Mouse (Mus musculus): ENCODE measurements at regions not wholly inside any gene's neighbourhood (a gene's known extent, or its start where the extent isn't known, plus 50 kb on each side); places are given as distances from the start of the nearest gene placed in this dataset.

DNA sequence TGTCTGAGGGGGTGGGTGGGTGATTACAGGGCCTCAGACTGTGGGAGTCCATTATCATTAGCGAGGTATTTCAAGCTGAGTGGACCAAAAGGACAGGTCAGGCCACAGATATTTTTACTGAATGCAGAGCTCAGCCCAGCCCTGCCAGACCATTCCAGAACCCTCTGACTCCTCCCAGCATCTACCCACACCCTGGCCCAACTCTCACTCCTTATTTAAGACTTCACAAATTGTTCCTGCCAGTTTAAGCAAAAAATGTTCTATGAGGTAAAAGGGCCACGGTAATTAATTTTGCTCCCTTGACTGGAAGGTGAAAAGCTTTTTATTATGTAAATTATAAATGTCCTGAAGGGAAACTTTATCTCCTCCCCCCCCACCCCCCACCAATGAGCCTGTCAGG lies 159.3 kb upstream of the 1700066M21Rik start:
- whole genome bisulfite sequencing = 11% methylated on average over 2 of the region's 2 CpGs
- peak; percentile 63 for ATAC-seq (ENCODE audit: low FRiP score)

DNA sequence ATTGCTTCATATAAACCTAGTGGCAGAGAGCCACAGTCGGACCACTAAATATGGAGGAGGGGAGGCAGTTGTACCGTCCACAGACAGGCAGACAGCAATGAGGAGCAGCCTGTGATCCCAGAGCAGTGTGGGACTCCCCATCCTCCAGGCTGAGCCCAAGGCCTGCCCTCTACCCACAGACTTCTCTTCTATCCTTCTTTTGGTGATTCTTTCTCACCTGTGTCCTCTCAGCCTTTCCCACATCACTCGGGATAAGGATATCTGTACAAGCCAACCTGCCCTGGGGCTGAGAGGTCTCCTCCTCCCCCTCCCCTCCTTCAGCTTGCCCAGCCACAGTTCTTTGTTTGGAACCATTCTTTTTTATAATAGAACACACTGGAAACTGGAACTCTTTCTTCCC lies 158.8 kb upstream of the 1700066M21Rik start:
- H3K9me3 ChIP-seq (replicated peaks) = no peaks in the 10 kb centered on the region
- peaks cover 21% of the 10 kb centered on the region for H3K4me1 ChIP-seq
- H3K4me3 ChIP-seq (replicated peaks) = no peak overlapping the region
- no peaks in the 10 kb centered on the region for H3K36me3 ChIP-seq
- H3K9ac ChIP-seq (replicated peaks) = no peak overlapping the region
- peak; percentile 58 for ATAC-seq (ENCODE audit: low FRiP score)
- H3K4me2 ChIP-seq = no peak overlapping the region
- H3K27me3 ChIP-seq (replicated peaks) = no peaks in the 10 kb centered on the region
- WGBS = 18% methylated on average over 3 of the region's 3 CpGs
- peak overlapping the region; percentile 15; the same call in 1 of the 2 replicates for H3K27ac ChIP-seq (replicated peaks)

More for the DNA sequence above, 159.3 kb upstream of the 1700066M21Rik start:
- Histone ChIP-seq H3K36me3 (no peaks in the 10 kb centered on the region), H3K9ac (replicated peaks) (no peak overlapping the region), H3K4me2 (no peak overlapping the region), H3K4me1 (peaks cover 26% of the 10 kb centered on the region), H3K4me3 (replicated peaks) (no peak overlapping the region), H3K9me3 (replicated peaks) (no peaks in the 10 kb centered on the region), H3K27me3 (replicated peaks) (no peaks in the 10 kb centered on the region), H3K27ac (replicated peaks) (0 out of 2 replicates have a peak overlapping the region, but pooled peaks have one; percentile 15)

DNA sequence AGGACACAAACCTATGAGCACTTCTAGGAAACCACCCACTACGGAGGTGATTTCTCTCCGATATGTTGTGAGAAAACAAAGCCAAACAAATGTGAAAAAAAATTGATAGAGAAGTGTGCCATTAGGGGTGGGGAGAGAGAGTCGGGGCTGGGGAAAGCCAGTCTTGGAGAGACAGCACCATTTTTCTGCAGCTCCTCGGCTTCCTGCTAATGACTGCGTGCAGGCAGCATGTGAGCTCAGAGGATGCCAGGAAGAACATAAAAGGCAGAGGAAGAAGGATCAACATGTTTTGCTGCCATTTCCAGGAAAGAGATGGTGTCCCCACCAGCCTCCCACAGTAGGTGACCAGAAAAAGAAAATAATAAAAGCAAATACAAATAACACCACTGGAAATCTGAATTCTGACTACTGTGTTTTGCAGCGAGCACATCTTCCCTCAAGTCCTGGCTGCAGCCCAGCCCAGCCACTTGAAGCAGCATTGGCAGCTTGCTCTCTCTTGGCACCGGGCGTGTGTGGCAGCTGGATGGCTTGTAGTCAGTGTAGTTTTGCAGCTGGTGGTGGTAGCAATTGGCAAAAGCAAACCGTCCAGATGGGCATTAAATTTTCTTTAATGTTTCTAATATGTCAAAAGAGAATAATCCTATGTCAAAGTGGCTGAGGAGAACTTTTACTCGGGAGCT lies 152.9 kb upstream of the 1700066M21Rik start:
- Histone ChIP-seq H3K9me3 (replicated peaks) (no peaks in the 10 kb centered on the region), H3K27ac (replicated peaks) (peak overlapping the region; percentile 63), H3K27me3 (replicated peaks) (no peaks in the 10 kb centered on the region), H3K36me3 (no peaks in the 10 kb centered on the region), H3K9ac (replicated peaks) (no peak overlapping the region), H3K4me2 (peak overlapping the region; percentile 35), H3K4me3 (replicated peaks) (no peak overlapping the region), H3K4me1 (peaks cover 5% of the 10 kb centered on the region; the same call in 1 of the 2 replicates)
- WGBS = 64% methylated on average over 10 of the region's 10 CpGs
- ATAC-seq (ENCODE audit: low FRiP score) = peak; percentile 85

DNA sequence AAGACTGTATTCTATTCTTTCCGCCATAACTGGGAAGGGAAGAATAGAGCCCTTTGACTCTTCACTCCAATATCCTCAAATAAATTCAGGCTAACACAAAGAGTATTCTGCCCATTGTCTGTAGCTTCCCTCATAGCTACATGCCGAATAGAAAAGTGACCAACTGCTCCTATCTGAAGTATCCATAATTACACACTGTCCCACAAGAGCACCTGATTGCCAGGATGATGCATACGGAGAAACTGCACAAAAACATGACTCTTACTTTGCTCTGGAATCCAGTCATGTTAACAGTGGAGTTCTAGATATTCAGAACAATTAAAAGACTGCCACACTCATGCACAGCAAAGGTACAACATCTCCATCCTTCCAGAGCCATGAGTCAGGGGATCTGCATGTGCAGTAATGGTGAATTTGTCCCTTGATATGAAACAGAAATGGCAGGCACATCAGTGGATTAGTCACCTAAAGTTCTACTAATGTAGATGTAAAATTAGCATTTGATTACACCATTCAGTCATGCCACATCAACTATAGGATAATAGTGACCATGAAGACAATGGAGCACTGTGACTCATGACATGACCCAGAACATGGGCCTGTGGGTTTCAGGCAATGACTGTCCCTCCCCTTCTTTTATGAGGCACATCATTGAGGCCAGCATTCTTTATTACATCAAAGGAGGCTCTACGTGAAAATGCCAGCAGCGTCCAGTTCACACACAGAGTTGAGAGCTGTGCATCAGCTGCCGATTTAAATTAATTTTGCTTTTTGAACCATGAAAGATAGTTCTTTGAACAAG lies 133.6 kb upstream of the 1700066M21Rik start:
- Histone ChIP-seq H3K27me3 (replicated peaks) (no peaks in the 10 kb centered on the region), H3K4me3 (replicated peaks) (no peak overlapping the region), H3K4me1 (no peaks in the 10 kb centered on the region), H3K4me2 (no peak overlapping the region), H3K27ac (replicated peaks) (no peak overlapping the region), H3K9ac (replicated peaks) (no peak overlapping the region), H3K9me3 (replicated peaks) (no peaks in the 10 kb centered on the region), H3K36me3 (no peaks in the 10 kb centered on the region)
- ATAC-seq (ENCODE audit: low FRiP score) = no peak
- 26% methylated on average over 6 of the region's 6 CpGs for WGBS

DNA sequence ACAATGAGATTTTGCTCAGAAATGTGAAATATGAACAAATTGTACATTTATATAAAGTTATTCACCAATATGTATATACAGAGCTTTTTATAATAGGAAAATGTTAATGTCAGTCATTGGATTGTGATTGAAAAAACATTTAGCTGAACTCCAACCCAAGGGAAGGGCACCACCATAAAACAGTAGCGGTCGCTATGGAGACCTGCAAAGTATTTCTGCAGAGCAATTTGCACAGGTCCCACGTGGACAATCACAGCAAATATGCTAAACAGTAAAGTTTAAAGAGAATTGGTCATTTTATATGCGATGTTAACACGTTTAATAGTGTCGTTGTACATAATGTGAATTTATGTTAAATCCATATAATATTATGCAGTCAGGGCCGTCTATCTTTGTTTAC lies 117.8 kb upstream of the 1700066M21Rik start:
- 21% methylated on average over 7 of the region's 7 CpGs for WGBS
- peak; percentile 55; the same call in 1 of the 2 replicates for ATAC-seq (ENCODE audit: low FRiP score)
- H3K4me3 ChIP-seq (replicated peaks) = no peak overlapping the region
- no peaks in the 10 kb centered on the region for H3K9me3 ChIP-seq (replicated peaks)
- no peaks in the 10 kb centered on the region for H3K36me3 ChIP-seq
- no peak overlapping the region for H3K9ac ChIP-seq (replicated peaks)
- no peaks in the 10 kb centered on the region for H3K4me1 ChIP-seq
- H3K4me2 ChIP-seq = no peak overlapping the region
- H3K27ac ChIP-seq (replicated peaks) = no peak overlapping the region
- peaks cover 6% of the 10 kb centered on the region; the same call in 1 of the 2 replicates for H3K27me3 ChIP-seq (replicated peaks)

DNA sequence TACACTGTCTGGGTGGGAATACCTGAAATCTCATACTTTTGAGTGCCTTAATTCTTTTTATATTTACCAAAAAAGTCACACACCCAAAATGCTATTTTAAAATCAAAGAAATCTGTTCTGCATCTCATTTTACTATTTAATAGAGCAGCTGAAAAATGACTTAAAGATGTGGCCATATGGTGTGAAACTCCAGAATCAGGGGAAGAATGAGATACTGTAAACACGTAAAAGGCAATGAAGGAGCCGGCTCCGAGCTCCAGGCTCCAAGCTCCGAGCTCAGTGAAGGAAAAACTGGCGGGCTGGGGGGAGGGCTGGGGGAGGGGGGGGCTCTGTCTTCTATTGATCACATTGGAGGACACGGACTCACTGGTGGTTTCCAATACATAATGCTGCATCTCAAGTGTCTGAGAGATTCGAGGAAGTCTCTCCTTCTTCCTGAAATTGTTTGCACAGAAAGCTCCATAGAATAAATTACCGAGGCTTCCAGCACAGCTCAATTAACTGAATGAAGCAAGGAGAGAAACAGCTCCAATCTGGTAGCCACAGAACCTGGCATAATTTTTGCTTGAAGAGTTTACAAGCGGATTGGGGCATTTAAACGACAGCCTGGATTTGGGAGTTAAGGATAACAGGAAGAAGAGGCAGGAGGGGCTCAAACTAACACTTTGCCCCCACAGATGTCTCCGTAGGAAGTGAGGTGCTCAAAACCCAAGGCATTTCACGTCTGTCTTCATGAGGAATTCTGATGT lies 112.2 kb upstream of the 1700066M21Rik start:
- peak overlapping the region; percentile 37 for H3K4me2 ChIP-seq
- no peaks in the 10 kb centered on the region for H3K9me3 ChIP-seq (replicated peaks)
- WGBS = 21% methylated on average over 12 of the region's 12 CpGs
- ATAC-seq (ENCODE audit: low FRiP score) = peak; percentile 36; the same call in 1 of the 2 replicates
- H3K9ac ChIP-seq (replicated peaks) = no peak overlapping the region
- H3K4me3 ChIP-seq (replicated peaks) = no peak overlapping the region
- peaks cover 6% of the 10 kb centered on the region; the same call in 1 of the 2 replicates for H3K4me1 ChIP-seq
- H3K27me3 ChIP-seq (replicated peaks) = peaks cover 9% of the 10 kb centered on the region
- no peaks in the 10 kb centered on the region for H3K36me3 ChIP-seq
- H3K27ac ChIP-seq (replicated peaks) = no peak overlapping the region

DNA sequence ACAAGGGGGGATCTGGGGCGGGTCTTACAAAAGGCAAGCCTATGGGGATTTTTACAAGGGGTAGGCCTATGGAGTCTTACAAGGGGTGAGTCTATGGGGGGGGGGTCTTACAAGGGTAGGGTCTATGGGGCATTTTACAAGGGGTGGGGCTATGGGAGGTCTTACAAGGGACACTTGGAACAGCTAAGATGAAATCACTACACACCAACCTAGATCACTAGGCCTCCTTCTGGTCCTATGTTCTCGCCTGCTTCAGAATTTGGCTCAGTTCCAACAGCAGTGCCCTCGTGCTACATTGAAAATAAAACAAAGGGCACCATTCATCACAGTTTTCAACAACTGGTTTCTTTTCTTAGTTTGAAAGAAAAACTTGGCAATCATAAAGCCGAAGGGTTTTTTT lies 110.7 kb upstream of the 1700066M21Rik start:
- H3K9ac ChIP-seq (replicated peaks) = no peak overlapping the region
- H3K36me3 ChIP-seq = no peaks in the 10 kb centered on the region
- 48% methylated on average over 4 of the region's 4 CpGs for WGBS
- no peak overlapping the region for H3K4me2 ChIP-seq
- 0 out of 2 replicates have a peak, but pooled peaks have one; percentile 23 for ATAC-seq (ENCODE audit: low FRiP score)
- no peaks in the 10 kb centered on the region for H3K9me3 ChIP-seq (replicated peaks)
- H3K4me1 ChIP-seq = peaks cover 6% of the 10 kb centered on the region; the same call in 1 of the 2 replicates
- no peak overlapping the region for H3K27ac ChIP-seq (replicated peaks)
- no peak overlapping the region for H3K4me3 ChIP-seq (replicated peaks)
- peaks cover 9% of the 10 kb centered on the region for H3K27me3 ChIP-seq (replicated peaks)

DNA sequence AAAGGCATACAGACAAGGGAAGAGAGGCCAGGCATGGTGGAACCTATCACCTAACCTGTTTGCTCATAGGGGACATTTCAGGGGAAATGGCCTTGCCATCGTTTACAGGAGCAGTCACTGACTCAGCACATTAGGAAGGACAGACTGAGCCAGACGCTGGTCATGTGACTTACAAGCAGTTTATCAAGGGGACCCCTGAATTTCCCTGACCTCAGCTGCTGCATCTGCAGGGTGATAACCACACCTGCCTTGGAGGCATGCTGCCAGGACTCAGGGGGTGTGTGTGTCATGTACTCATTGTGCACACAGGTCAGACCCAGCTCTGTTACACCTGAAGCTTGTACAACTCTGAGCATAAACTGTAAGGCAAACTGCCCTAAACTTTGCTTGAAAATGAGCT lies 109.6 kb upstream of the 1700066M21Rik start:
- Histone ChIP-seq H3K27me3 (replicated peaks) (peaks cover 9% of the 10 kb centered on the region), H3K36me3 (no peaks in the 10 kb centered on the region), H3K9me3 (replicated peaks) (no peaks in the 10 kb centered on the region), H3K4me3 (replicated peaks) (no peak overlapping the region), H3K9ac (replicated peaks) (no peak overlapping the region), H3K4me1 (peaks cover 6% of the 10 kb centered on the region; the same call in 1 of the 2 replicates), H3K27ac (replicated peaks) (no peak overlapping the region), H3K4me2 (no peak overlapping the region)
- no peak for ATAC-seq (ENCODE audit: low FRiP score)
- WGBS = 61% methylated on average over 2 of the region's 2 CpGs

DNA sequence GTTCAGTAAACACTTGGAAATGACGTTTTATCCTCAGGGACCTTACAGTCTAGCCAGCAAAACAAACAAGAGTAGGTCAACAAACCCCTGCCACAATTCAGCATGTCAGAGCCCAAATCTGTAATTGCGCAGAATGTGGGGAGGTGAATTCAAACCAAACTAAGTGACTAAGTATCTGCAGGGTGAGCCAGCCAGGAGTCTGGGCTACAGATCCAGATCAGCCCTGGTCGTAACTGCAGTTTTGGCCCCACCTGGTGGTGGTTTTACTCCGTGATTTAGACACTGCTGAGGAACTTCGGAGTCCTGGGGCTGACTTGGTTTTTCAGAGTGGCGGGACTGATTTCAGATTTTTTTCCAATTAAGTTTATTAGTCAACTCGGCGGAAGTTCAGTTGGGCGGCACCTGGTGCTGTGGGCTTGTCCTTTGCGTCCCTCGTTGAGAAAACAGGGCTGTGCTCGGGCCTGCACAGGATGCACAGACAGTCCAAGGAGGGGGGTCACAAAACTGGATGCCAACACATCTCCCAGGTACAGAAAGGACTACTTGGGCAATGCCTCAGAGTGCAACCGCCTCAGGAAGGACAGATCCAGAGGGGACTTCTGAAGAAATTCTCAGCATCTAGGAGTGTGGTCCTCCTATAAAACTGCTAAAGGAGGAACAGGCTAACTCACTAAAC lies 107.6 kb upstream of the 1700066M21Rik start:
- H3K4me1 ChIP-seq = peaks cover 6% of the 10 kb centered on the region; the same call in 1 of the 2 replicates
- 51% methylated on average over 13 of the region's 13 CpGs for WGBS
- ATAC-seq (ENCODE audit: low FRiP score) = peak; percentile 85

DNA sequence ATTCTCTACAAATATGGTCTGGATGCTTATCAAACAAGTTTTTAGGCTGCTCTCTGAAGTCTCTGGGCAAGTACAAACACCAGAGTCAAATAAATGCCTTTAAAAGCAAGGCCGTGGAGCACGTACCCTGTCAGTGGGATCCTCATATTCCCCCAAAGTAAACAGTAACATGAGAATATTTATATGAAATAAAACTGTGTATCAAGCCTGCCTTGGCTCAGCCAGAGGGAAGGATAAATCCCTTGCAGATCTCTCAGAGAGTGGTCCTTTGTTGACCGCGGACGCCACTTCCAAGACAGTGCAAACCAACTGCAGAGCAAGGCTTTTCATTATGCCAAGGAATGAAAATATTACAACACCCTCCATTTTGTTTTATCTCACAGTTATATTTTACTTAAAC lies 104.8 kb upstream of the 1700066M21Rik start:
- WGBS = 94% methylated on average over 5 of the region's 5 CpGs
- no peaks in the 10 kb centered on the region for H3K4me1 ChIP-seq
- H3K27ac ChIP-seq (replicated peaks) = no peak overlapping the region
- no peaks in the 10 kb centered on the region for H3K36me3 ChIP-seq
- peaks cover 4% of the 10 kb centered on the region; the same call in 1 of the 2 replicates for H3K27me3 ChIP-seq (replicated peaks)
- H3K9me3 ChIP-seq (replicated peaks) = no peaks in the 10 kb centered on the region
- H3K4me2 ChIP-seq = no peak overlapping the region
- no peak overlapping the region for H3K4me3 ChIP-seq (replicated peaks)
- no peak overlapping the region for H3K9ac ChIP-seq (replicated peaks)
- no peak for ATAC-seq (ENCODE audit: low FRiP score)

More for the DNA sequence above, 107.6 kb upstream of the 1700066M21Rik start:
- Histone ChIP-seq H3K9ac (replicated peaks) (no peak overlapping the region), H3K4me2 (no peak overlapping the region), H3K4me3 (replicated peaks) (no peak overlapping the region), H3K9me3 (replicated peaks) (no peaks in the 10 kb centered on the region), H3K27me3 (replicated peaks) (peaks cover 4% of the 10 kb centered on the region; the same call in 1 of the 2 replicates), H3K36me3 (no peaks in the 10 kb centered on the region), H3K27ac (replicated peaks) (no peak overlapping the region)

DNA sequence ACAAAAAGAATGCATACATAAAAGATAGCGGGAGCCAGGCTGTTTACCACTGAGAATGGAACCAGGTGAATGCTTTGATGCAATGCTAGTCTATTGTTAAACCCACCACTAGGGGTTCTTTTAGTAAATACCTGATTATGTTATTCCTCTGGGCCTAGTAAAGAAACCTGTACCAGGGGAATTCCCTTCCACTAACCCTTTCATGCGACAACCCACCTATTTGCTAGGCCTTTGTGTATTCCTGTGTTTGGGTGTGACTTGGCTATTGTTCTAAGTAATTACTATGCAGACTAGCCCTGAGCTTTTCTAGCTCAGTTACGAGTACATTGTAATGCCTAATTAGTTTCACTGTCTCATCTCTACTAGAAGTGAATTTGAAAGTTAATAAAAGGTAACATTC lies 95.9 kb upstream of the 1700066M21Rik start:
- H3K36me3 ChIP-seq = no peaks in the 10 kb centered on the region
- no peaks in the 10 kb centered on the region for H3K27me3 ChIP-seq (replicated peaks)
- no peaks in the 10 kb centered on the region for H3K4me1 ChIP-seq
- H3K9ac ChIP-seq (replicated peaks) = no peak overlapping the region
- H3K27ac ChIP-seq (replicated peaks) = no peak overlapping the region
- WGBS = 79% methylated on average over 3 of the region's 3 CpGs
- H3K4me3 ChIP-seq (replicated peaks) = no peak overlapping the region
- ATAC-seq (ENCODE audit: low FRiP score) = no peak
- H3K9me3 ChIP-seq (replicated peaks) = no peaks in the 10 kb centered on the region
- H3K4me2 ChIP-seq = no peak overlapping the region
